Mouse (Mus musculus): ENCODE data around the gene Itsn1.

The Itsn1 gene

DNA sequence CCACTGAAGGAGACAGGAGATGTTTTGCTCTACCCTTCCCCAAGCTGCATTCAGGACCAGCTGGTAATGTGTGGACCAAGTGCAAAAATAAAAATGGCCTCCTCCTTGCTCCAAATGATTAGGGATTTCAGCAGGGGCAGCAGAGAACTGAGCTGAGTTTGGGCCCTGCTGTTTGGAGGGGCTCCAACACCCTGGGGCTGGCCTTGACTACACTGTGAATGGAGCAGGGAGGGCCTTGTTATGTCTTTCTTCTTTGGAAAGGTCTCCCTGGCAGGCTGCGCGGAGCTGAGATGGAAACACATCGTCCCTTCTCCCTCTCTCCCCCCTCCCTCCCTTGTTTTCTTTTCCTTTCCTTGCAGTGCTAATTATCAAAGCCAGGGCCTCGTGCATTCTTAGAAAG, 189.4 kb downstream of the Itsn1 start:
- DNase-seq, result no peak

DNA sequence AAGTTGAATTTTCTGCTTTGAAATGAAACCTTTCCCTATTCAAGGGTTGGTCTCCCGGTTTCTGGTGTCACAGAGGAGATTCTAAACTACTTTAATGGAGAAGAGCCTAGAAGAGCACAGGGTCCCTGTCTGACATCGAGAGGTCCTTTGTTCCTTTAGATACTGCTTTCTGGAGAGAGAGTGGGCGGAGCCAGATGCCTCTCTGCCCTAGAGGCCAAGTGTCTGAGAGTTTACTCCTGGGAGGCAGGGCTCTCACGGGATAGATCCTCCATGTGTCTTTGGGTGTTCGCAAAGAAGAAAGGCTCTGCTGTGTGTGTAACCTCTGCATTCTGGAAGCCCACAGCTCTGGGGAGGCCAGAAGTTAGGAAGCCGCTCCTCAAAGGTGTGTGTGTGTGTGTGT, 190.0 kb downstream of the Itsn1 start:
- no peak for DNase-seq

DNA sequence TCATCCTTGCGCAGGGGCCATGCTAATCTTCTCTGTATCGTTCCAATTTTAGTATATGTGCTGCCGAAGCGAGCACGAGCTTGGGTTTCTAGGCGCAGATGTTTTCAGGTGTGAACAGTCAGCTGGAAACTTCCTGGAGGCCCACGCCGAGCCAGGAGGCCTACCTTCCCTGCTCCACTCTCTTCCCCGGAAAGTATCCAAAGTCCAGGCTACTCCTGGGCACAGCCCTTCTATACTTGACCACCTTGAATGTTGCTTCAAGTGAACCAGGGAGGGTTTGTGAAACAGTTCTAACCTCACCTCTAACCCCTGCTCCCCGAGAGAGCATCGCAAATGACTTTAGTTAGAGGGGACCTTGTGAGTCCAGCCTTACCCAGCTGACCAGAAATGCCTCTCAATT, 192.3 kb downstream of the Itsn1 start:
- no peak for DNase-seq

DNA sequence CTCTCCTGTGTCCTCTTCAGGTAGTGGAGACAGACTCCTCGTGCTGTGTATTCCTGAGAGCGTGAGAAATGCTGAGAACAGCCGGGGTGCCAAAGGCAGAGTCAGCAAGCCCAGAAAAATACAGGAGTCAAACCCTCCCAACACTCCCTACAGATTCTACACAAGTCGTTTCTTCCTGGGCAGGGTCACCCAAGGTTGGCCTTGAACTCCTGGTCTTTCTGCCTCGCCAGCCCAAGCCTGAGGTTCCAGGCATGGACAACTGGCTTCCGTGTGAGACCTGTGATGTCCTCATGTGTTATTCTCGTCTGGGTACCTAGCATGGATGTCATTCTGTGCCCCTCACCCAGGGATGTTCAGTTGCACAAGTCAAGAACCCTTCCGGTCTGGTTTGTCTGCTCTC, 193.9 kb downstream of the Itsn1 start:
- no peak for DNase-seq

DNA sequence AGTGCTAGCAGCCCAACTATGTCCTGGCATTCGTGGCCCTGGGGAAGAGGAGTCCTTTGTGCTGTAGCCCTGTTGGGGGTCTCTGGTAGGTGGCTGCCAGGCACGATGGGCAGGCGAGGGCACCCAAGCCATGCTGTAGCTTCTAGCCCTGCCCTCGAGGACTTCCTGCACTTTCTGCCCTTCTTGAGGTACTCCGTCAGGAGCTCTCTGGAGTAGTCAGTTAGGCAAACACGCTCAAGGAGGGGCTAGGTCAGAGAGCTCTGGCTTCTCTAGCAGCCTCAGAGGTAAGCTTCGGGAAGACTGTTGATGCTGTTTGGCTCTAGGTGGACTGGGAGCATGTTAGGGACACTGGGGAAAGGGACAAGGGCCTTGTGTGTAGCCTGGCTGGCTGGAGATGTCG, 195.3 kb downstream of the Itsn1 start:
- no peak for DNase-seq

DNA sequence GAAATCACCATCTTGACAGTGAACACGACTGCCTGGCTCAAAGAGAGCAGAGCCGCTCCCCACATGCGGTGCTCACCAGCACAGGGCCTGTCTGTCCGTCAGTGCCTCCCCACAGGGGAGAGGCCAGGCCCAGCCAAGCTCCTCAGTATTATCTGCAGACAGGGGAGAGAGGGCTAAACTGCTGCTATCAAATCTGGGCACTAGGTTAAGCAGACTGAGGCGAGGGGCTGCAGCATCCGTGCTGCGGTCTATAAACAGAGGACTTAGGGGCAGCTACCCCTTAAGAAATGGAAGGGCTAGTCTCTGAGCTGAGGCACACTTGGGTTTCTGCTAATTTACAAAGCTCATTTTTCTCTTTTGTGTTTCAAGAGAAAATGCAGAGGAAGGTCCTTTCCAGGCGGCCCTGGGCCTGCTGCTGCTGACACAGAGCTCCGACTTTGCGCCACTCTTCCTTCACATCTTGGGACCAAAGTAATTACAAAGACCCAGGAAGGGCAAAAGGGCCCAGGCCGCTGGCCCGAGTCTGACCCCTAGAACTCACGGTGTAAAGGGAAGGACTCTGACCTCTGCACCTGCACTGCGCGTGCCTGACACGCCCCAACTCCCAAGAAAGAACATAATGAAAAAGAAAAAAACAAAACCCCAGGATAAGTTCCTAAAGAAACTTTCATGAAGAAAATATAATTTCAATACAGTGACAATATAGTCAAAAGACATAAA, 199.0 kb downstream of the Itsn1 start:
- DNase-seq, result no peak

DNA sequence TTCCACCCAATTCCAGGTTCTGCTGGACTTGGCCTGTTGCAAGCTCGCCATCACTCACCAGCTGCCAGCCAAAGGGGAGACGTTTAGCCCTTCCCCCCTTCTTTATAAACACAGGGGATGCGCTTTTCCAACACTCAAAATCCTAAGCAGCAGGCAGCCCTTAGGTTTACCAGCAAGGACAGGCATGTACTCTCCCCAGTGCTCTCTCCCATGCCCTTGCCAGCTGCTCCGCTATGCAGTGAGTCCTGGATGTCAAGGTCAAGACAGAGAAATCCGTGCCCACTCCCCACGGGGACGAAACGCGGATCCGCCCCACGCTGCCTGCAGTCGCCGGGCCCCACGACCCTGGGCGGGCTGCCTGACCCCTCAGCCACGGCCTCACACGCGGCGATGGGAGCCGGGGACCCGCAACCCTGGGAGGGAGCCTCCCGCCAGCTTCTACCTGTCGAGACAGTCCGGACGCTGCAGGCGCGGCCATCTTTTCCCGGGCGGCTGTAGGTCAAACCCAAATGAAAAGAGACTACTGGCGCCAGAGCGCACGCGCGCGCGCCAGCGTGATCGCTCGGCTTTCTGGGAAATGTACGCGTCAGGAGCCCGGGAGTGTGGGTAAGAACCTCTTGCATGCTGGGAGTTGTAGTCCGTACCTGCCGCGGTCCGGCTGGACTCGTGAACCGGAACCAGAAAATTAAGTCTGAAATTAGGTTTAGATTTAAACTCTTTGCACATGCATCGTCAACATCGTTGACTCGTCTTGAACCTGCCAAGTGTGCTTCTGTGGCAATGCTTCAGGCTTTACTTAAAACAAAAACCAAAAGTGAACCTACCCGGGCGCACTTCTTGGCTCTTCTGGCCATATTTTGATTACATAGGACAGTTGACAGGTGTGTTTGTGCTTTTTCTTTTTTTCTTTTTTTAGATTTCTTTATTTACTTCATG, 202.3 kb downstream of the Itsn1 start:
- DNase-seq, result peak; percentile 91 to 93

DNA sequence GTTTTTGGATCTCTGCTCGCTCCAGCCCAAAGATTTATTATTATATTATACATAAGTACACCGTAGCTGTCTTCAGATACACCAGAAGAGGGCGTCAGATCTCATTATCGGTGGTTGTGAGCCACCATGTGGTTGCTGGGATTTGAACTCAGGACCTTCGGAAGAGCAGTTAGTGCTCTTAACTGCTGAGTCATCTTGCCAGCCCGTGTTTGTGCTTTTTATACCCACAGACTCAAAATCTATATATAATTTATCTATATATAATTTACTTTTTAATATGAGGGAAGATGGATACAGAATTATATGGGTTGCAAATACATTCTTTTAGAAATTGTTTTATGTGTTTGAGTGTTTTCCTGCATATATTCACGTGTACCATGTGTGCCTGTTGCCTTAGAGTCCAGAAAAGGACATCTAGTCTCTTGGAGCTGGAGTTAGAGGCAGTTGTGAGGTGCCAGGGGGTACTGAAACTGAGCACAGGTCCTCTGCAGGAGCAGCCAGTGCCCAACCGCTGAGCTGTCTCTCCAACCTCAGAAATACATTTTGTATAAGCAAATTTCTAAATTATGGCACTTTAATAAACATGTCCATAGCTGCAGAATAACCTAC, 203.1 kb downstream of the Itsn1 start:
- DNase-seq, result no peak

DNA sequence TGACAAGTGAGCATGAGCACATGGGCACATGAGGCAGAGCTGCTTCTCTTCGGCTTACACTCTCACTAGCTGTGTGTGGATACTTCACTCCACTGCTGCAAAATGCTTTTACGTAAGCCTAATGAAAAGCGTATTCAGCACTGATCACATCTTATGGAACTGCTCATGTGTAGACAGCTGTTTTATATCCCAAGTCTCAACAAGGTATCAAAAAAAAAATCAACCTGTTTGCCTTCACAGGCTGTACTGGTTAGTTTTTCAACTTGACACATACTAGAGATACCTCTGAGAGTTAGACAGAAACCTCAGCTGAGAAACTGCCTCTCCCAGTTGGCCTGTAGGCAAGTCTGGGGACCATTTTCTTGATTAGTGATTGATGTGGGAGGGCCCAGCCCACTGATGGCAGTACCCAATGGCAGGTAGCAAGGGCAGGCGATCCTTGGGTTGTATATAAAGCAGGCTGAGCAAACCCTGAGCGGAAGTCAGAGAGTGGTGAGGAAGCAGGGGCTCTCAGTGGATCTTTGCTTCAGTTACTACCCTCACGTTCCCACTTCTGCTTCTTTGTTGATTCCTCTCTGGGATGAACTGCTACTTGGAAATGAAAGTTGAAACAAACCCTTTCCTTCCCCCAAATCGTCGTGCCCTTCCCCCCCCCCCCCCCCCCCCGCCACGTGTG, 203.9 kb downstream of the Itsn1 start:
- no peak for DNase-seq

DNA sequence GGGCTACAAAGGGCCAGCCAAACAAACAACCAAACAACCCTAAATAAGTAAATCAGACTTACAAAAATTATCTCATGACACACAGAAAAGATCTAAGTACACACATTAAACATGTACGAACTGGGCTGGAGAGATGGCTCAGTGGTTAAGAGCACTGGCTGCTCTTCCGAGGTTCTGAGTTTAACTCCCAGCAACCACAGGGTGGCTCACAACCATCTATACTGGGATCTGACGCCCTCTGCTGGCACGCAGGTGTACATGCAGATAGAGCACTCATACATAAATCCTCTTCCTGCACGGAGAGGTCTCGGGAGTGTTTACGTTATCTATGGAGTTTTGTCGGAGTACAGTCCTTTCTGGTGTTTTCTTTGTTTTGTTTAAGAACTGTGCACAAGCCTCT, 206.0 kb downstream of the Itsn1 start:
- peak in 1 of 2 experiments; percentile 48 for DNase-seq

DNA sequence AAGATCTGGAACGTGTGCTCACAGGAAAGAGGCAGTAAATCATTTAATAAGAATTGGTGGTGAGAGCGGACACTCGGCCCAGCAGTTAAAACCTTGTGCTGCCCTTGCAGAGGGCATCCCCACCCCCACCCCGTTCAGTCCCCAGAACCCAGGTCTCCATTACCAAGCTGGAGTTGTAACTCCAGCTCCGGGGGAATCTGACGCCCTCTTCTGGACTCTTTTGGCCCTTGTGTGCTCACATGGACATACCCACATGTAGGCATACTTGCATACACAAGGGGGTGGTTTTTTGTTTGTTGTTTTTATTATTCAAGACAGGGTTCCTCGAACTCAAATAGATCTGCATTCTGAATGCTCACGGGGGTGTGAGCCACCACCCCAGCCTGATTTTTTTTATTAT, 206.6 kb downstream of the Itsn1 start:
- no peak for DNase-seq

DNA sequence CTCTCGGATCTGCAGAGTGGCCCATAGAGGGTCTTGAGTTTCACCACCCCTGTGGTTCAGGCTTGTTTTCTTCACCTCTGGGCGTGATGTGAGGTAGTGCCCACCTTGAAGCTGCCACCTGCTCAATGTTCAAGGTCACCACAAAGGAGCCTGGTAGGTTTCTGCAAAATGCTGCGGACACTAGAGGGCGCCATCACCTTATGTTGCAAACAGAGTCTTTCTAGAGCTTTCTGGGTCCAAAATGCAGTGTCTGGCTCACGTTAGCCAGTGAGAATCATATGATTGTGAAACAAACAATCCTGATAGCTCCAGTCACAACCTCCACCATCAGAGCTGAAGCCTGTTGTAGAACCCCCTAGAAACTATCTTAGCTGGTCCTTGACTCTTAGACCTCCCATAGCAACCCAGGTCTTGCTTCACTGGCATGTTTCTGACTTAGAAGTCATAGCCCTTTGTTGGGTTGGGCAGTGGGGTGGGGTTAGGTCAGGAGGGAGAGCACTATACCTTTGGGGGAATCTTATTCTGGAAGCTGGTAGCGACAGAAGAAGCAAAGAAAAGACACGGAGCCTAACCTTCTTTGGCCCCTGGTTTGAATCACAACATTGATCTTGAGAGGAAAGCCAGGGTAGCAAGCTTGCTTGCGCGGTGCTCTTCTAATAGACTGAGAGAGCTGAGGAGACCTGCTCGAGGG, 207.4 kb downstream of the Itsn1 start:
- DNase-seq, result peak; percentile 90 to 94

DNA sequence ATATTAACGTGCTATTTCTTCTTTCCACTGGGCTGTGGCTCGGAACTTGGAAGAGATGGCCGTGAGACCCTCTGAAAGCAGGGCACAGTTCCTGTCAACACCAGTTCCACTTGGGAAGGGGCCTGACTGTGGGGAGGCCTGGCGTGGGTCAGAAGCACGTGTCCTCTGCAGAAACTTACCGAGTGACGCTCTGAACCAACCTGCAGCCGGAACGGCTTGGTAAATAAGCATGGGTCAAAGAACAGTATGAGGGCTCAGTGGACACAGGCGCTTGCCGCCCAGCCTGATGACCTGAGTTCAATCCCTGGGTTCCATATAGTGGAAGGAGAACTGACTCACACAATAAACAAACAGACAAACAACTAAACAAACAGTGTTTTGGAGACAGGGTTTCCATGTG, 208.2 kb downstream of the Itsn1 start:
- no peak for DNase-seq

DNA sequence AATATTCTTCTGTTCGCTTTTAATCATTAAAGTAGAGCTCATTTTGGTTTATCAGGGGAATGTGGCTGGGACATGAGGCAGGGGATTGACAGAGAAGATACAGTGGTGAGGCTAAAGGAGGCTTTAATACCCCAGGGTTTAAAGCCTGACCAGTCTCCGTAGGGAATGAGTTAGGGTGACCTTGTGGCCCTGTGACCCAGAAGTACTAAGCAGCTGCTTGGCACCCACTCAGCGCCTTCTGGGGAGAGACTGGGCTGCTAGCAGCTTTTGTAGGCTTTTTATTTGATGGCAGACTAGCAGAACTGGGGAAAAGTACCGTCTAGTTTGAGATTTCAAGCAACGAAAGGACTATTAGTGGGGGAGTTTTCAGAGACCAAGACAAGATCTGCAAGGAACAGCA, 209.1 kb downstream of the Itsn1 start:
- DNase-seq, result no peak

DNA sequence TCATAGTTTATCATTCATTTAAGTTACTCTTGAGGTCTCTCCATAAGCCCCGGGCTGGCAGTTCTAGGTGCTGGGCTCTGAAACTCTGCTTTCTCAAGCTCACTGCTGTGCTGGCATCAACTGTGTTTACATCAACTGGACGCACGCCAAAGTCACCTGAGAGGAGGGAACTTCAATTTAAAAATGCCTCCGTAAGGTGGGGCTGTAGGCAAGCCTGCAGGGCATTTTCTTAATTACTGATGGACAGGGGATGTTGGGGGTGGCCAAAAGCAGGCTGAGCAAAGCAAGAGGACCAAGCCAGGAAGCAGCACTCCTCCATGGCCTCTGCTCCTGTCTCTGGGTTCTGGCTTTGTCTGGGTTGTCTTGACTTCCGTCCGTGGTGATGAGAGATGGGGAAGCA, 211.6 kb downstream of the Itsn1 start:
- no peak for DNase-seq

DNA sequence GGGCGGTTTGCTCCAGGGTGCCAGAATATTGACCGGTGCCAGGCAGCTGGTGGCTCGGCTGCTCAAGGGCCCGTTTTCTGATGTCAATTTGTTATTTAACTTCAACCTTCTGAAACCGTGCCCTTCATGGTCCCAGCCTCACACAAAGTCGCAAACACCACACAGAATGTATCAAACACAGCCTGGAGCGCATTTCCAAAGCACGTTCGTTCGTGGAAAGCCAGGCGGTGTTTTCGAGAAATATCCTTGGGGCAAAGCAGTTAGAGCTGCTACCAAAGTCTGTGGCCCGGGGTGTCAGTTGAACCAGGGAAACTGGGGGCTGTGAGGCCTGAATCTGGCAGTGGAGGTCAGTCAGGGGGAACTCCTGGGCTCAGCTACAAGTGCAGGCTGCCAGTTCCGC, 213.1 kb downstream of the Itsn1 start:
- no peak for DNase-seq

DNA sequence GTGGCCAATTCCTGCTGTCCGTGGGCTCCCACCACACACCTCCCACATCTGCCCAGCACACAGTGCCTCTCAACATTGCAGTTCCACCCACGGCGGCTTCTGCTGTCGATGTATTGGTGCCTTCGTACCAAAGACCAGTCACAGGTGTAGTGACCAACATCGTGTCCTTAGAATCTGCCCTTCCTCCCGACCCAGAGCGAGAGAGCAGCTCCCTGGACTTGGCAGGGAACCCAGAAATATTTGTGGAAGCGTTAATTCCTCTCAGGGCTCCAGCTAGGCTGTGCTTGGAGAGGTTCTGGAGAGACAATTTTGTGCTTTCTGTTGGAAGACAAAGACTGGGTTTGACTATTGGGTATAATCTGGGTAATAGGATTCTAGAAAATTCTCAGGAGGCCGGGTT, 217.2 kb downstream of the Itsn1 start:
- DNase-seq, result no peak

DNA sequence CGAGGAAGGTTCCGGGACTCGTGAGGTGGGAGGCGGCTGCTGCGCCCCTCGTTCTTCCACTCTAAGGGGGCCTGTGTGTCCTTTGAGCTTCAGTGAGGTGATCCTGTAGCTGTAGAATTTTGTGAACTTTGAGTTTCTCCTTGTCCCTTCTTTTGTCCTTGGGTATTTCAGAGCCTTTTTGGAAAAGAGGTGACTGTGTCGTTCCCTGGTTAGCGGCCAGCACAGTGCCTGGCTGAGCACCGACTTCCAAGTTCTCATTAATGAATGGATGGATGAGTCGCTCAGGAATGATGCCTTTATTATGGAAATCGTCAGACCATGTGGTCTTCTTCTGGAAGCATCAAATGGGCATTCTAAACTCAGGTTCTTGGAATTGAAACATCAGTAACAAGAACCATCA, 218.0 kb downstream of the Itsn1 start:
- DNase-seq, result no peak

DNA sequence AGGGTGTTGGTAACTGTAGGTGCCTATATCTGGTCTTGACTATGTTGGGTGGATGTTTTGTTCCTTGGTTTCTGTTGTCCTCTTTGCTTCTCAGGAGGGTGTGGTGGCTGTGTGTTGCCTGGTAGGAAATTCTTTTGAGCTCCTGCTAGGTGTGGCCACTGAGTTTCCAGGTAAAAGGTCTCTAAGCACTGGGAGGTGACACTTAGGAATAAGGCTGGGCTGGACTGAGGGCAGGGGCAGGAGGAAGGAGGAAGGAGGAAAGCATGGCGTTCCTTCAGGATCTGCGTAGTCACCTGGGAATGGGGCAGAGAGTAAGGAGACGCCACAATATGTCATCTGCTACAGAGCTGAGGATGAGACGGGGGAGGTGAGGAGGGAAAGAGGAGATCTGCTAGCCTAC, 224.9 kb downstream of the Itsn1 start:
- no peak for DNase-seq

DNA sequence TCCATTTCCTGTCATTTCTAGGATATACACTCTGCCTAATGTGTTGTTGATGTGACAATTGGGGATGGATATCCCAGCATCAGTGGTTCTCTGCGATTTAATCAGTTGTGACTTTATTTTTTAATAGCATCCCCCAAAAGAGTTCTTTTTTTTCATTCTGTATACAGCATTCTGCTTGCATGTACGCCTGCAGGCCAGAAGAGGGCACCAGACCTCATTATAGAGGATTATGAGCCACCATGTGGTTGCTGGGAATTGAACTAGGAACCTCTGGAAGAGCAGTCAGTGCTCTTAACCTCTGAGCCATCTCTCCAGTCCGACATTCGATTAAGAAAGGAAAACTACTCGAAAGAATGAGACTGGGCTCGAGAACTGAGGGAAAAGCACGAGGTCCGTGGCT, 225.7 kb downstream of the Itsn1 start:
- no peak for DNase-seq

DNA sequence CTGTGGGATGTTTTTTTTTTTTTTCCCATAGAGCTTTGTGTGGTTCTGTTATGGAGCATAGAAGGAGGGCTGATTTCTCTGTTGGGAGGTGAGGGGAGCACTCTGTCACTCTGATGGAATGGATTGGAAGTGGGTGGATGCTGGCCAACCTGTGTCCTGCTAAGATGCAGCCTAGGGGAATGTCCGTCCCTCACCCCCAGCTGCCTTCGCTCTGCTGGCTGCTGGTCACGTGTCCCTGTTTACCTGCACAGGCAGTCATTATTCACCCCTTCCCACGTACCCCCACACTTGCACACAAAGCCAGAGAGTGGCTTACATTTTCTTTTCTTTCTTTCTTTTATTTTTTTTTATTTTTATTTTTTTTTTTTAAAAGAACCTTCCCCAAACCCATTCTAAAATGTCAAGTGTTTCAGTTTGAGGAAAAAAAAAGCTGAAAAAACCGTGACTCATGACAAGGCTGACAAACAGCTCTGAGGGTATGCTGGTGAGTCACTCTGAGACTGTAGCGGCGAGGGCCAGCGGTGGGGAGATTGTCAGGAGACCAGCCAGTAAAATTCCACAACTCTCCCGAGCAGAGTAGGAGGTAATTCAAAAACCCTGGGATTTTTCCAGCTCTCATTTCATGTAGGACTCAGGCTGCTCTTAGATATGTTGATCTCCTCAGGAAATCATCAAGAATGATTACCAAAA, 233.3 kb downstream of the Itsn1 start:
- DNase-seq, result peak; percentile 31 to 38
